In genomic region chr2:32375317-32375940, GRCm38 (mm10) we compare ENCODE assay signal across 26 mouse cellular contexts. TPM values are rescaled to one million over a fixed set of nuclear protein-coding genes. Genes with fewer than 3 reads are reported as not detected.
DNase-seq lines count a peak whose midpoint lies in the region; ATAC-seq and TF ChIP-seq lines count a peak whose summit lies in the region.
"Had no signal": no experiment of that assay in that cellular context is flagged by ENCODE, and none has a peak within 500 bp of the region (broad histone marks: within the 10 kb centered on the region; RNA-seq: fewer than 3 reads in every experiment).

No protein-coding gene starts in this region.

- peaks cover 12% of the 10 kb centered on the region for H3K27me3 ChIP-seq in heart, embryonic 10.5 days (ENCODE audit: insufficient read depth, poor library complexity, severe bottlenecking)
- no peaks in the 10 kb centered on the region for H3K27me3 ChIP-seq in heart, postnatal 0 days (ENCODE audit: control insufficient read depth, insufficient read depth, low read length)
- H3K27me3 ChIP-seq: embryonic facial prominence, embryonic 15.5 days had no signal

- no peak overlapping the region for H3K27ac ChIP-seq in heart, embryonic 10.5 days
- H3K27ac ChIP-seq in heart, postnatal 0 days (ENCODE audit: low read depth), result no peak overlapping the region
- H3K27ac ChIP-seq: embryonic facial prominence, embryonic 15.5 days; forebrain, embryonic 10.5 days; hindbrain, embryonic 12.5 days had no signal

- no peak for TF ChIP-seq CTCF in heart, postnatal 0 days (IDR thresholded peaks at IDR 0.05; ENCODE audit: low read depth)

- H3K36me3 ChIP-seq in heart, embryonic 10.5 days, result peaks cover 91% of the 10 kb centered on the region
- peaks cover 82% of the 10 kb centered on the region for H3K36me3 ChIP-seq in heart, postnatal 0 days (replicated peaks; ENCODE audit: control insufficient read depth, insufficient read depth, low read length)

- no peak for DNase-seq in heart, embryonic 10.5 days (ENCODE audit: low spot score)
- DNase-seq in heart, postnatal 10 days, result no peak
- no peak for DNase-seq in heart, postnatal 0 days (ENCODE audit: low spot score)
- DNase-seq in heart, postnatal 36 days, result no peak
- peak; percentile 32 to 83 for DNase-seq in left cerebral cortex, postnatal 25 days (ENCODE audit: low spot score in 2 of 2)
- DNase-seq in left cerebral cortex, postnatal 14 days (ENCODE audit: low spot score in 2 of 2), result no peak
- peak; percentile 44 to 63 for DNase-seq in right cerebral cortex, postnatal 36 days (ENCODE audit: low spot score in 2 of 2)
- DNase-seq in right cerebral cortex, postnatal 4 days, result no peak
- DNase-seq: adrenal gland, postnatal 10 days; cerebellum, adult 18-20 months; cerebellum, adult 9-11 months; cerebellum, postnatal 36 days; gastrocnemius, adult 2 months; gastrocnemius, postnatal 25 days; heart, postnatal 4 days had no signal

- intact Hi-C loops in heart, postnatal 10 days (cut with DNase I), result no loop called here
- intact Hi-C loops in heart, postnatal 36 days (cut with DNase I), result no loop called here
- intact Hi-C loops in left cerebral cortex, postnatal 25 days (cut with DNase I), result no loop called here
- intact Hi-C loops in left cerebral cortex, postnatal 14 days (cut with DNase I), result no loop called here

- H3K9ac ChIP-seq in heart, postnatal 0 days (replicated peaks; ENCODE audit: low read depth, low read length), result no peak overlapping the region
- H3K9ac ChIP-seq: embryonic facial prominence, embryonic 15.5 days; hindbrain, embryonic 12.5 days had no signal

- H3K4me1 ChIP-seq in heart, embryonic 10.5 days, result peaks cover 29% of the 10 kb centered on the region
- H3K4me1 ChIP-seq in heart, postnatal 0 days (ENCODE audit: control insufficient read depth, insufficient read depth), result no peaks in the 10 kb centered on the region
- H3K4me1 ChIP-seq: embryonic facial prominence, embryonic 15.5 days; forebrain, embryonic 10.5 days had no signal

- H3K4me3 ChIP-seq in heart, embryonic 10.5 days, result peak overlapping the region; percentile 27; the same call in 1 of the 2 replicates
- no peak overlapping the region for H3K4me3 ChIP-seq in heart, postnatal 0 days (ENCODE audit: low read depth, low read length)
- H3K4me3 ChIP-seq: embryonic facial prominence, embryonic 15.5 days; erythroblast, embryonic 14.5 days; forebrain, embryonic 10.5 days; gastrocnemius, adult 2 months; hindbrain, embryonic 12.5 days had no signal

- no peak overlapping the region for H3K4me2 ChIP-seq in heart, postnatal 0 days (ENCODE audit: low read depth, low read length)
- H3K4me2 ChIP-seq: embryonic facial prominence, embryonic 15.5 days; heart, embryonic 11.5 days; hindbrain, embryonic 12.5 days had no signal

- ATAC-seq in heart, postnatal 0 days (ENCODE audit: insufficient read depth, low read depth), result 0 out of 2 replicates have a peak, but pooled peaks have one; percentile 14
- ATAC-seq: forebrain, embryonic 14.5 days; hindbrain, embryonic 16.5 days; inflammation-experienced regulatory T-cells, adult 6 months had no signal

- WGBS in heart, embryonic 10.5 days, result 72% methylated on average over 13 of the region's 13 CpGs
- 66% methylated on average over 13 of the region's 13 CpGs for WGBS in heart, postnatal 0 days

- H3K9me3 ChIP-seq in heart, embryonic 10.5 days, result no peaks in the 10 kb centered on the region
- no peaks in the 10 kb centered on the region for H3K9me3 ChIP-seq in heart, postnatal 0 days (replicated peaks; ENCODE audit: control insufficient read depth, low read length)
- H3K9me3 ChIP-seq: embryonic facial prominence, embryonic 15.5 days; forebrain, embryonic 10.5 days; hindbrain, embryonic 12.5 days had no signal

- TF ChIP-seq EP300 in heart, postnatal 0 days (IDR thresholded peaks at IDR 0.05; ENCODE audit: low read depth), result no peak

RNA-seq across cellular contexts. Expression of gene 1110008P14Rik, which starts 6.3 kb away (rescaled TPM):
- polyA plus RNA-seq in heart, embryonic 10.5 days (2016; fragmentation: Nextera tagmentation; extraction: Ambion mirVana), result 41.2 and 50.5 TPM in 2 replicates
- total RNA-seq in heart, postnatal 10 days (2021), result 10 to 100 TPM; 52.7 to 57.4 TPM
- 159 and 195 TPM in 2 replicates for total RNA-seq in heart, postnatal 0 days (2014; rRNA removed; ENCODE audit: low replicate concordance)
- polyA plus RNA-seq in heart, postnatal 0 days (2015; fragmentation: Nextera tagmentation; extraction: Ambion mirVana), result 77.0 and 84.9 TPM in 2 replicates
- total RNA-seq in heart, postnatal 36 days (2021), result 10 to 100 TPM; 43.9 to 44.3 TPM
- 100 to 1,000 TPM; 375 to 446 TPM for total RNA-seq in left cerebral cortex, postnatal 25 days (2021)
- total RNA-seq in left cerebral cortex, postnatal 14 days (2021), result 100 to 1,000 TPM; 265 to 282 TPM

RNA-seq across cellular contexts. Expression of gene Lcn2, which starts 12.6 kb away (rescaled TPM):
- polyA plus RNA-seq in heart, embryonic 10.5 days (2016; fragmentation: Nextera tagmentation; extraction: Ambion mirVana), result not detected in 2 replicates
- 1 to 10 TPM; 4.2 to 7.1 TPM for total RNA-seq in heart, postnatal 10 days (2021)
- 1.1 and 6.0 TPM in 2 replicates for total RNA-seq in heart, postnatal 0 days (2014; rRNA removed; ENCODE audit: low replicate concordance)
- polyA plus RNA-seq in heart, postnatal 0 days (2015; fragmentation: Nextera tagmentation; extraction: Ambion mirVana), result 1.8 and 2.0 TPM in 2 replicates
- total RNA-seq in heart, postnatal 36 days (2021), result 1 to 10 TPM; 3.1 to 7.0 TPM
- total RNA-seq in left cerebral cortex, postnatal 25 days (2021), result under 1 TPM; 0.76 to 0.85 TPM
- total RNA-seq in left cerebral cortex, postnatal 14 days (2021), result 1 to 10 TPM; 1.5 to 2.6 TPM
- total RNA-seq: MEL had no signal
- polyA plus RNA-seq: C2C12; forebrain, embryonic 10.5 days had no signal

RNA-seq across cellular contexts. Expression of gene Ptges2, which starts 20.3 kb away (rescaled TPM):
- polyA plus RNA-seq in heart, embryonic 10.5 days (2016; fragmentation: Nextera tagmentation; extraction: Ambion mirVana), result 34.4 and 46.6 TPM in 2 replicates
- 10 to 100 TPM; 63.4 to 70.0 TPM for total RNA-seq in heart, postnatal 10 days (2021)
- 33.9 and 46.7 TPM in 2 replicates for total RNA-seq in heart, postnatal 0 days (2014; rRNA removed; ENCODE audit: low replicate concordance)
- polyA plus RNA-seq in heart, postnatal 0 days (2015; fragmentation: Nextera tagmentation; extraction: Ambion mirVana), result 62.6 and 65.4 TPM in 2 replicates
- total RNA-seq in heart, postnatal 36 days (2021), result 10 to 100 TPM; 69.9 to 70.6 TPM
- 10 to 100 TPM; 44.4 to 50.3 TPM for total RNA-seq in left cerebral cortex, postnatal 25 days (2021)
- total RNA-seq in left cerebral cortex, postnatal 14 days (2021), result 10 to 100 TPM; 43.5 to 48.3 TPM

RNA-seq across cellular contexts. Expression of gene Dnm1, which starts 22.3 kb away (rescaled TPM):
- 4.3 and 9.4 TPM in 2 replicates for polyA plus RNA-seq in heart, embryonic 10.5 days (2016; fragmentation: Nextera tagmentation; extraction: Ambion mirVana)
- 10 to 100 TPM; 10.0 to 12.5 TPM for total RNA-seq in heart, postnatal 10 days (2021)
- 3.4 and 10.3 TPM in 2 replicates for total RNA-seq in heart, postnatal 0 days (2014; rRNA removed; ENCODE audit: low replicate concordance)
- polyA plus RNA-seq in heart, postnatal 0 days (2015; fragmentation: Nextera tagmentation; extraction: Ambion mirVana), result 1.5 and 1.6 TPM in 2 replicates
- 1 to 10 TPM; 4.0 TPM for total RNA-seq in heart, postnatal 36 days (2021)
- total RNA-seq in left cerebral cortex, postnatal 25 days (2021), result 1,000 to 10,000 TPM; 1,197 to 1,302 TPM
- total RNA-seq in left cerebral cortex, postnatal 14 days (2021), result 1,000 to 10,000 TPM; 1,093 to 1,153 TPM
- total RNA-seq: granulocyte monocyte progenitor cell, adult 5-6 weeks had no signal
- polyA plus RNA-seq: inflammation-experienced regulatory T-cells, adult 6 months had no signal

RNA-seq across cellular contexts. Expression of gene Ciz1, which starts 23.3 kb away (rescaled TPM):
- polyA plus RNA-seq in heart, embryonic 10.5 days (2016; fragmentation: Nextera tagmentation; extraction: Ambion mirVana), result 41.0 and 48.0 TPM in 2 replicates
- 10 to 100 TPM; 37.4 to 39.3 TPM for total RNA-seq in heart, postnatal 10 days (2021)
- total RNA-seq in heart, postnatal 0 days (2014; rRNA removed; ENCODE audit: low replicate concordance), result 61.9 and 79.9 TPM in 2 replicates
- polyA plus RNA-seq in heart, postnatal 0 days (2015; fragmentation: Nextera tagmentation; extraction: Ambion mirVana), result 17.6 and 18.5 TPM in 2 replicates
- 10 to 100 TPM; 25.0 to 33.3 TPM for total RNA-seq in heart, postnatal 36 days (2021)
- total RNA-seq in left cerebral cortex, postnatal 25 days (2021), result 10 to 100 TPM; 67.5 to 73.1 TPM
- total RNA-seq in left cerebral cortex, postnatal 14 days (2021), result 10 to 100 TPM; 69.5 to 79.0 TPM

Comparison
In these comparisons a context has a peak if more than half of its experiments do, and no peak if none do; other contexts are left out.
1. DNase-seq: peak in left cerebral cortex, postnatal 25 days (2 of 2) and right cerebral cortex, postnatal 36 days (2 of 2); none in heart, embryonic 10.5 days (single experiment), heart, postnatal 10 days (0 of 2), heart, postnatal 0 days (single experiment), heart, postnatal 36 days (0 of 2), left cerebral cortex, postnatal 14 days (0 of 2) and right cerebral cortex, postnatal 4 days (single experiment).